Mouse (Mus musculus) lung, adult 2 months (tissue): Measurements from ENCODE around the gene Kcp.

Source experiments
- CTCF ChIP-seq: fragments of 200-500 bp; IDR thresholded peaks from 2 replicates; pipeline ENCODE4 v1.5.1; 2011; ENCODE audit warnings: mild to moderate bottlenecking, low read length, control low read depth; ENCODE audit not compliant: insufficient read depth
- POLR2A ChIP-seq: fragments of 200-500 bp; IDR thresholded peaks from 2 replicates; pipeline ENCODE4 v1.6.1; 2011; ENCODE audit warnings: low read depth, mild to moderate bottlenecking, control low read depth, low read length, borderline replicate concordance; ENCODE audit errors: extremely low read depth

GRCm38 (mm10) chr6:29433038-29433803 is 74.5 kb downstream of the Kcp start, which contains the start of gene Flnc:
- TF ChIP-seq POLR2A (no peak), CTCF (no peak)
